Mouse (Mus musculus) embryonic facial prominence, embryonic 13.5 days (tissue): ENCODE results near the gene Myo1a. TPM values are rescaled to one million over a fixed set of nuclear protein-coding genes. Genes with fewer than 3 reads are reported as not detected.
A peak's percentile ranks its signal among the peaks of the same experiment; 100 is the strongest.

Experiments used
- ATAC-seq: fragments of 200-750 bp; cut with Nextera tagmentation; 2 replicates; pipeline ENCODE4 v1.8.0; 2017; ENCODE audit warnings: low read depth; ENCODE audit not compliant: insufficient number of reproducible peaks, insufficient read depth, low FRiP score, low TSS enrichment
- H3K27ac ChIP-seq: fragments of 300-500 bp; sonication (generic); 2 replicates; pipeline ENCODE4 v1.5.1; 2015; ENCODE audit warnings: moderate library complexity, mild to moderate bottlenecking, inconsistent platforms
- H3K27me3 ChIP-seq: fragments of 300-500 bp; sonication (generic); 2 replicates; pipeline ENCODE4 v1.6.1; 2015; ENCODE audit warnings: mild to moderate bottlenecking, inconsistent platforms
- H3K36me3 ChIP-seq: fragments of 300-500 bp; sonication (generic); 2 replicates; pipeline ENCODE4 v1.6.1; 2015; ENCODE audit warnings: mild to moderate bottlenecking, inconsistent platforms
- H3K4me1 ChIP-seq: fragments of 300-500 bp; sonication (generic); 2 replicates; pipeline ENCODE4 v1.6.1; 2015; ENCODE audit warnings: inconsistent platforms
- H3K4me2 ChIP-seq: fragments of 300-500 bp; sonication (generic); 2 replicates; pipeline ENCODE4 v1.6.1; 2015; ENCODE audit warnings: moderate library complexity, mild to moderate bottlenecking, inconsistent platforms
- H3K4me3 ChIP-seq: fragments of 300-500 bp; sonication (generic); 2 replicates; pipeline ENCODE4 v1.5.1; 2015; ENCODE audit warnings: mild to moderate bottlenecking, inconsistent platforms
- H3K9ac ChIP-seq: fragments of 300-500 bp; sonication (generic); 2 replicates; pipeline ENCODE4 v1.6.1; 2015; ENCODE audit warnings: mild to moderate bottlenecking, inconsistent platforms
- H3K9me3 ChIP-seq: fragments of 300-500 bp; sonication (generic); 2 replicates; pipeline ENCODE4 v1.6.1; 2016; ENCODE audit warnings: inconsistent platforms
- WGBS: fragments of 180-500 bp; shearing (Covaris S2); methylation state at CpG from one replicate; pipeline ENCODE4 v1.1.7; 2015; ENCODE audit warnings: mixed read lengths; 5-methylcytosine and 5-hydroxymethylcytosine counted together
- polyA plus RNA-seq: library from polyadenylated mRNA; unstranded; fragments of >200 nt; fragmentation: Nextera tagmentation; extraction: Ambion mirVana; gene quantifications from 2 replicates; pipeline ENCODE4 v1.2.1, GENCODE M21; 2015

Gene Myo1a
- polyA plus RNA-seq, 1 experiment from 2014 or later = 0.66 TPM

DNA sequence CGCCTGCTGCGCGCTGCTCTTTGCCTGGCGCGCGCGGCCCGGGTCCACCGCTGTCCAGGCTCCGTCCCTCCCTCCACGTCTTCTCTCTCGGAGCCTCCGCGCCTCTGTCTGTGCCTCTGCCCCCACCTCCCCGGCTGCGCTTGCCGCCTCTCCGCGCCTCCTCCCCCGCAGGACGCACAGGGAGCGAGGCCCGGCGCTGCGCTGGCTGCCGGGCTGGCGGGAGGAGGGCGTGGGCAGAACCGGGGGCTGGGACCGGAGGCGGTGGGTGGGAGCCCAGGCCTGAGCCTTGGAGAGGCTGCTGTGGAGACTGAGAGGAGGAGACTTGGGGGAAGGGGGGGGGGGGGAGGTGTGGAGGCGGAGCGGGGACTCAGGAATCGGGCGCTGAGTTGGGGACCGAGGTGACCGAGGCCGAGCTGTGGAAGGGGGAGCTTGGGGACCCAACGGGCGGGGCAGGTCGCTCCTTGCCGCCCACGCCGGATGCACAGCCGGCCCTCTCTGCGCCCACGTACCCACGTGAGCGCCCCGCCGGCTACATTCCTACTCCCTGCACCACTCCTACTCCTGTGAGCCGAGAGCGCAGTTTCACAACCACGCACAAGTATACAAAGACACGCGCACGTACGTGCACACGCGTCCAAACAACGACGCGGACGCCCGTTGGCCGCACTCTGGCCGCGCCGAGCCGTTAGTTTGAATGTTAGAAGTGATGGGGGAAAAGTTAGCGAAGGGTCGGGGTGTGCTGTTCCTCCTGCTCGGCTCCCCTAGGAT is 38.3 kb upstream of the Myo1a start, which contains the start of gene Nemp1:
Gene Nemp1 (plus strand): TSS at position 401 of the 768 bp plus-strand sequence.
- Histone ChIP-seq H3K4me2 (peak within 1 kb of the TSS; percentile 90), H3K4me1 (peaks cover 56% of the 10 kb centered on the region), H3K9ac (peak within 1 kb of the TSS; percentile 94), H3K4me3 (peak within 1 kb of the TSS; percentile 87), H3K27ac (peak within 1 kb of the TSS; percentile 100), H3K36me3 (peaks cover 30% of the 10 kb centered on the region), H3K27me3 (no peaks in the 10 kb centered on the region), H3K9me3 (no peaks in the 10 kb centered on the region)
- WGBS = under 1% methylated on average over 69 of the region's 73 CpGs
- ATAC-seq = peak; percentile 65

DNA sequence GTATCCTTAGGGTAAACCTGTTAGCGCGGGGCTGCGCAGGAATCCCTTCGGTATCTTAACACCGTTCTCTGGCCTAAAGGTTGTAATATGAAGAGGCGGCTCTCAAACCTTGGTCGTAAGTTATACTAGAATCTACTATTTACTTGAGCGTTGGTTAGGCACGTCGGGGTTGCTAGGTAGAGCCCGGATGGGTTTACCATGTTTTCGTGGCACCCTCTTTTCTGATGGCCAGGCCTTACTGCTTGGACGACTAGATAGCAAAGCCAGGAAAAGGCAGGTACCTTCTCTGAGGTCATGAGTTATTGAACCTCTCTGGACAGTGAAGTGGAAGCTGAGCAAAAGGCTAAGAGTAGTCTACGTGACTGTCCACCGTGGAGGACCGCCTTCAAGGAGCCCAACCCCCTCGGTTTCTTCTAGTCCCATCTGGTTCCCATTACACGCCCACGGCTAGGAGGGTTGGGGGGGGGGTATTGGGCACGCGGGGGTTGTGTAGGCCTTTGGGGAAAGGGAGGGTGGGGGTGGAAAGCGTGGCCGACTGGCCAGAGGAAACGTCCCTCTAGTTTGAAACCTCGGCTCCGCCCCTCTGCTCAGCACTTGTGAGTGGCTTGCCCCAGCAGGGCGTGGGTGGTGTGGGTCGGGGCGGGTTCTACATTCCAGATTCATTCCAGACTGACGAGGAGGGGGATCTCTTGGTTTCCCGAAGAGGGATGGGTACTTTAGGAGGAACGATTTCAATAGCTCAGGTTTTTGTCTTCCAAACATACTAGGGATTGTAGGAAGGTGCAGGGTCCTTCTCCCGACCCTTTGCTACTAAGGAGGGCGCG is 37.5 kb upstream of the Myo1a start:
- no peaks in the 10 kb centered on the region for H3K27me3 ChIP-seq
- peaks cover 48% of the 10 kb centered on the region for H3K4me1 ChIP-seq
- peak overlapping the region; percentile 87 for H3K4me3 ChIP-seq
- H3K4me2 ChIP-seq = peak overlapping the region; percentile 90
- peak overlapping the region; percentile 100 for H3K27ac ChIP-seq
- under 1% methylated on average over 35 of the region's 35 CpGs for WGBS
- peak; percentile 71 for ATAC-seq
- peak overlapping the region; percentile 94 for H3K9ac ChIP-seq
- no peaks in the 10 kb centered on the region for H3K9me3 ChIP-seq
- H3K36me3 ChIP-seq = peaks cover 25% of the 10 kb centered on the region

DNA sequence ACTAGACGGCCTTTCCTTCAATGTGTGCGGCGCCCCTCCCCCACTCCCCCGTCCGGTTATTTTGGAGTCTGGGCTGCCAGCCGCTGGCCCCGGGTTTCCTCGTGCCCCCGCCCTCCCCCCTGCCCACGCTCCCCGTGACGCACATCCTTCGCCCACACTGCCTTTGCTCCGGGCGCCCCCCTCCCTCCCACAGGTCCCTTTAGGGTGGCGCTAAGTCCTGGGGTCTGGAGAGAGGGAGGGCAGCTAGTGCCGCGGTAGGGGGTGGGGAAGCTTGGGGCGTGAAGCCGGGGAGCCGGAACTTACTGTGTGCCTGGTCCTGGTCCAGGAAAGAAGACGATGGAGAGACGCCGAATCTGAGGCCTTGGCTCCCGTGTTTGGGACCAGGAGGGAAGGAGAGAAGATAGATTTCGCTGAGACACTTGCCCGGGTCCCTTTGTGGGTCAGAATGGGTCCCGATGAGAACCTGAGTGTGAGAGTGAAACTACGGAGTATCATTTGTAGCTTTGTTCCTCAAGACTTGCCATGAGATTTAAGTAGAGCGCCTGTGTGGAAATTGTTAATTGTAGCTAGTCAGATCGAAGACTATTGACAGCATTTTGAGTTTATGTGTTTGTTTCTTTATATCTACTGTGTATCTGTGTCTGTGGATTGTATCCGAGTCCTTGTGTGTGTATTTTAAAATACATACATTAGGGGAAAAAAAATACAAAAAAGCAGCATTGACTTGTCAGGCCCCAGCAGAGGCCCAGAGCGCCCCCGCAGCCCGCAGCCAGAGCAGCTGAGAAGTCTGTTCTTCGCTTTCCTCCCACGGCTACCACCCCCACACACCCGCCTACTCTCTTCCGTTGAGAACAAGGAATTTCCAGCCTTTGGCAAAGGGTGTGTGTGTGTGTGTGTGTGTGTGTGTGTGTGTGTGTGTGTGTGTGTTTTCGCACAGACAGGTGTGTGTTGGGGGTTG is 36.6 kb upstream of the Myo1a start, which contains the start of gene Nab2:
Gene Nab2 (minus strand): TSS at position 476 of the 958 bp plus-strand sequence.
- peak within 1 kb of the TSS; percentile 90 for H3K4me2 ChIP-seq
- H3K36me3 ChIP-seq = peaks cover 16% of the 10 kb centered on the region
- peak within 1 kb of the TSS; percentile 87 for H3K4me3 ChIP-seq
- H3K9me3 ChIP-seq = no peaks in the 10 kb centered on the region
- peak within 1 kb of the TSS; percentile 100 for H3K27ac ChIP-seq
- peak; percentile 56 for ATAC-seq
- H3K27me3 ChIP-seq = no peaks in the 10 kb centered on the region
- 1% methylated on average over 39 of the region's 40 CpGs for WGBS
- peak within 1 kb of the TSS; percentile 94 for H3K9ac ChIP-seq
- peaks cover 39% of the 10 kb centered on the region for H3K4me1 ChIP-seq

DNA sequence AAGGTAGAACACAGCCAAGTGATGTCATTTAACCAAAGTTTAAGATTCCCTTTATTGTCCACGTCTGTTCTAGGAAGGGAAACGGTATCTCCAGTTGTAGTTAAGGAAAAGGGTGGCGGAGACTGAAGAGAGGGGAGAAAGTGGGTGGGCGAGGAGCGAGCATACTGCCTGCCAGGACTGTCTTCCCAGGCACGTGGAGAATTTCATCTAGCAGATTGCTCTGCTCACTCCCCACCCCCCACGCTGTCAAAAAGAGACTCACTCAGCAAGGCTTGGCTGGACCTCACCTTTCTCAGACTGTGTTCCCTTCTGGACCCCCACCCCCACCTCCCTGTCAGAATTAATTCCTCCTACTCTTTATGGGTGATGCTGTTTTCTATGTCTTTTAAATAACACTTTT is 35.8 kb upstream of the Myo1a start:
- ATAC-seq = no peak
- Histone ChIP-seq H3K4me3 (peak overlapping the region; percentile 87), H3K4me2 (peak overlapping the region; percentile 90), H3K27ac (peak overlapping the region; percentile 100), H3K36me3 (peaks cover 8% of the 10 kb centered on the region), H3K9me3 (no peaks in the 10 kb centered on the region), H3K4me1 (peaks cover 31% of the 10 kb centered on the region), H3K9ac (peak overlapping the region; percentile 74), H3K27me3 (no peaks in the 10 kb centered on the region)
- 12% methylated on average over 7 of the region's 7 CpGs for WGBS

DNA sequence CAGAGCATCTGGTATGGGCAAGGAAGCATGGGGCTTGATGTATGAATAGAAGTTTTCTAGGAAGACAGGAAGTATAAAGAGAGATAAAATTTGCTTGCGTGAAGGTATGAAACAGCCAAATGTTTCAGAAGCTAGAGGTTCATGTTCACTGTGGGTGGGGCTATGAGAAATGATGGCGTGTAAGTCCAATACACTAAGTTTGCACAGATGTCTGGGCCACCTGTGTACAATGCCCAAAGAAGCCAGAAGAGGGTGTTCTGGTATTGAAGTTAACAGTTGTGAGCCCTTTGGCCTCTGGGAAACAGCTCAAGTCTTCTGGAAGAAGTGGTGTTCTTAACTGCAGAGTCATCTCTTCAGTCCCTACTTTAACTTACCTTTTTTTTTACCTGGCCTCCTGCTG is 34.8 kb upstream of the Myo1a start:
- H3K4me1 ChIP-seq = peaks cover 21% of the 10 kb centered on the region
- no peak for ATAC-seq
- no peaks in the 10 kb centered on the region for H3K27me3 ChIP-seq
- no peaks in the 10 kb centered on the region for H3K36me3 ChIP-seq
- H3K4me3 ChIP-seq = no peak overlapping the region
- H3K27ac ChIP-seq = no peak overlapping the region
- H3K9me3 ChIP-seq = no peaks in the 10 kb centered on the region
- H3K9ac ChIP-seq = no peak overlapping the region
- H3K4me2 ChIP-seq = no peak overlapping the region
- WGBS = 80% methylated on average over 2 of the region's 2 CpGs

DNA sequence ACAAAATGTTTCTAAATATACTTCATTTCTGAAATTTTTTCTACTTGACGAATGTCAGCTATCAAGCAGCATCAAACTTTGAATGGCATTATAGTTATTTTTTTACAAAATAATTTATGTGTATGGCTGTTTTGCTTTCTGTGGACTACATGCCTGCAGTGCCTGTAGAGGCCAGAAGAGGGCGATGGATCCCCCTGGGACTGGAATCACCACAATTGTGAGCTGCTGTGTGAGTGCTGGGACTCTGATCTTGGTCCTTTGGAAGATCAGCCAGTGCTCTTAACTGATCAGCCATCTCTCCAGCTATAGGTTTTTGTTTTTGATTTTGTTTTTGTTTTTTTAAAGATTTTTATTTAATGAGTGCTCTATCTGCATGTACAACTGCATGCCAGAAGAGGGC is 33.7 kb upstream of the Myo1a start:
- WGBS = 35% methylated on average over 2 of the region's 2 CpGs

DNA sequence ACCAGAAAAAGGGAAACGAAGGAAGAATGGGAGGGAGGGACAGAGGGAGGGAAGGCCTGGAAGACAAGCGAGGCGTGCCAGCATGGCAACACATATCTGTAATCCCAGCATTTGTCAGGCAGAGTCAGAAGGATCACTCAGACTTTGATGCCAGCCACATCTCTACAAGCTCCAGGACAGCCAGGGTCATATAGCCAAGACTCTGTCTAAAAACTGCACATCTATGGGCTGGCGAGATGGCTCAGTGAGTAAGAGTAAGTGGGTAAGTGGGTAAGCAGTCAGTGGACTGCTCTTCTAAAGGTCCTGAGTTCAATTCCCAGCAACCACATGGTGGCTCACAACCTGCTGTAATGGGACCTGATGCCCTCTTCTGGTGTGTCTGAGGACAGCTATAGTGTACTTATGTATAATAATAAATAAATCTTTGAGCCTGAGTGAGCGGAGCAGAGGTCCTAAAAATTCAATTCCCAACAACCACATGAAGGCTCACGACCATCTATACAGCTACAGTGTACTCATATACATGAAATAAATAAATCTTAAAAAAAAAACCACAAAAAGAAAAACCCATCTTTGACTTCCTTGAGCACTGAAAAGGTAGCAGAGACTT is 30.8 kb upstream of the Myo1a start:
- Histone ChIP-seq H3K9me3 (no peaks in the 10 kb centered on the region), H3K36me3 (no peaks in the 10 kb centered on the region), H3K4me2 (no peak overlapping the region), H3K9ac (no peak overlapping the region), H3K4me1 (peaks cover 16% of the 10 kb centered on the region), H3K4me3 (no peak overlapping the region), H3K27ac (no peak overlapping the region; the same call in 1 of the 2 replicates), H3K27me3 (no peaks in the 10 kb centered on the region)
- WGBS = 91% methylated on average over 6 of the region's 6 CpGs
- ATAC-seq = no peak

More for the DNA sequence above, 33.7 kb upstream of the Myo1a start:
- H3K4me1 ChIP-seq = peaks cover 14% of the 10 kb centered on the region
- no peak for ATAC-seq
- H3K9me3 ChIP-seq = no peaks in the 10 kb centered on the region
- H3K27ac ChIP-seq = no peak overlapping the region
- H3K4me2 ChIP-seq = no peak overlapping the region
- no peak overlapping the region for H3K9ac ChIP-seq
- no peaks in the 10 kb centered on the region for H3K27me3 ChIP-seq
- H3K4me3 ChIP-seq = no peak overlapping the region
- H3K36me3 ChIP-seq = no peaks in the 10 kb centered on the region

DNA sequence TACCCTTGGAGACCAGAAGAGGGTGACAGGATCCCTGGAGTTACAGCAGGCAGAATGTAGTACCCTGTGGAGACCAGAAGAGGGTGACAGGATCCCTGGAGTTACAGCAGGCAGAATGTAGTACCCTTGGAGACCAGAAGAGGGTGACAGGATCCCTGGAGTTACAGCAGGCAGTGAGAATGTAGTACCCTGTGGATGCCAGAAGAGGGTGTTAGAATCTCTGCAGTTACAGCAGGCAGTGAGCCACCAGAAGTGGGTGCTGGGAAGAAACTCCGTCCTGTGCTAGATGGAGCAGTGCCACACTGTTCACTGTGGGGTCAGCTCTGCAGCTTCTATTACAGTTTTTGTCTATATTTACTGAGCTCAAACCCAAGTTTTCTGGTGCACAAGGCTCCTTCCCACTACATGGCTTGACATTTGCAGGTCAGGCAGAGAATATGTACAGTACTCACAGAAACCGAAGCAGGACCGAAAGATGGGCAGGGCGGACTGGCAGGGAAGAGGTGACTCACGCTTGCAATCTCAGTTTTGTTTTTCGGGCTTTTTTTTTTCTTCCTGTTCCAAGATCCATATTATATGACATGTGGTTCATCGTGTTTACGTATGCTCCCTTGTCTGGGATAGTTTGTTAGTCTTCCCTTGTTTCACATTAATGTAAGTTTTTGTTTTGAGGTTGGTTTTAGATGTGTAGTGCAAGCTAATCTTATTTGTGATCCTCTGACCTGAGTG is 30.0 kb upstream of the Myo1a start:
- WGBS = 84% methylated on average over 8 of the region's 8 CpGs
- no peaks in the 10 kb centered on the region for H3K9me3 ChIP-seq
- no peak overlapping the region for H3K4me3 ChIP-seq
- no peaks in the 10 kb centered on the region for H3K27me3 ChIP-seq
- peak overlapping the region; percentile 49 for H3K27ac ChIP-seq
- no peak overlapping the region for H3K4me2 ChIP-seq
- no peak overlapping the region for H3K9ac ChIP-seq
- H3K36me3 ChIP-seq = no peaks in the 10 kb centered on the region
- ATAC-seq = no peak
- peaks cover 9% of the 10 kb centered on the region for H3K4me1 ChIP-seq

DNA sequence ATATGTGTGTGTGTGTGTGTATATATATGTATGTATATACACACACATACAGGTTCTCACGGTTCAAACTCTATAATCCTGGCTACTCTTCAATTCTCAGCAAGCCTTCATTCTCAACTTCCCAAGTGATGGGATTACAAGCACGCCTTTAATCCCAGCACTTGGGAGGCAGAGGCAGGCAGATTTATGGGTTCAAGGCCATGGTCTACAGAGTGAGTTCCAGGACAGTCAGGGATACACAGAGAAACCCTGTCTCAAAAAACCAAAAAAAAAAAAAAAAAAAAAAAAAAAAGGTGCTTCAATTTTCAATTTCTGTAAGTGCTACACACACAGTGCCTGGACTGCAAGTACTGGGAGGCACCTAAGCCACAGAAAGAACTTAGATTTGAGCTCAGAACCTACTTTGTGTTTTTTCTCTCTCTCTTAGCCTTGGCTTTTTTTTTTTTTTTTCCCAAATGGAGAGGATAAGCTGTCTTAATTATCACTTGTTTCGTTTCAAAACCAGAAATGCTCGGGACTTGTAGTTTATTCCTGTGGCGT is 29.0 kb upstream of the Myo1a start:
- Histone ChIP-seq H3K9ac (peak overlapping the region; percentile 57; the same call in 1 of the 2 replicates), H3K27me3 (no peaks in the 10 kb centered on the region), H3K36me3 (no peaks in the 10 kb centered on the region), H3K27ac (peak overlapping the region; percentile 69), H3K4me1 (peaks cover 9% of the 10 kb centered on the region), H3K4me2 (peak overlapping the region; percentile 94), H3K9me3 (no peaks in the 10 kb centered on the region), H3K4me3 (peak overlapping the region; percentile 79)
- 49% methylated on average over 5 of the region's 5 CpGs for WGBS
- no peak for ATAC-seq
